Mouse (Mus musculus): ENCODE data around the gene Aes. TPM values are rescaled to one million over a fixed set of nuclear protein-coding genes. Genes with fewer than 3 reads are reported as not detected.

Gene Aes
- total and polyA plus RNA-seq, 3 experiments: 182 to 1,535 (median 400) TPM

GRCm38 (mm10) chr10:81588739-81589138 lies 29.5 kb downstream of the Aes start:
- ATAC-seq (ENCODE audit: extremely low read depth, insufficient number of reproducible peaks, low FRiP score, poor library complexity, severe bottlenecking): no peak
- H3K27me3 ChIP-seq (ENCODE audit: insufficient read depth, low read length): peaks cover 81% of the 10 kb centered on the region
- no peak for DNase-seq (ENCODE audit: low spot score)
- peaks cover 10% of the 10 kb centered on the region for H3K4me1 ChIP-seq (ENCODE audit: insufficient read depth, low read depth, low read length)
- no peak overlapping the region for H3K4me3 ChIP-seq (ENCODE audit: low read depth, low read length)
- H3K36me3 ChIP-seq (replicated peaks): no peaks in the 10 kb centered on the region
- no peaks in the 10 kb centered on the region for H3K9me3 ChIP-seq (replicated peaks)
- TF ChIP-seq TAL1 (conservative IDR thresholded peaks at IDR 0.05; ENCODE audit: low read depth, low read length) (no peak), GATA1 (IDR thresholded peaks at IDR 0.05; ENCODE audit: borderline replicate concordance, low read length) (no peak), CTCF (IDR thresholded peaks at IDR 0.05; ENCODE audit: low read depth, low read length) (no peak), POLR2AphosphoS5 (IDR thresholded peaks at IDR 0.05; ENCODE audit: insufficient replicate concordance, low read depth, low read length) (no peak), GATA2 (IDR thresholded peaks at IDR 0.05; ENCODE audit: borderline replicate concordance, low read depth, low read length) (no peak)

GRCm38 (mm10) chr10:81591846-81592245 lies 32.6 kb downstream of the Aes start:
- no peak for ATAC-seq (ENCODE audit: extremely low read depth, insufficient number of reproducible peaks, low FRiP score, poor library complexity, severe bottlenecking)
- peaks cover 27% of the 10 kb centered on the region for H3K4me1 ChIP-seq (ENCODE audit: insufficient read depth, low read depth, low read length)
- DNase-seq (ENCODE audit: low spot score): no peak
- TF ChIP-seq POLR2AphosphoS5 (IDR thresholded peaks at IDR 0.05; ENCODE audit: insufficient replicate concordance, low read depth, low read length) (no peak), GATA1 (IDR thresholded peaks at IDR 0.05; ENCODE audit: borderline replicate concordance, low read length) (no peak), GATA2 (IDR thresholded peaks at IDR 0.05; ENCODE audit: borderline replicate concordance, low read depth, low read length) (no peak)
- H3K27me3 ChIP-seq (ENCODE audit: insufficient read depth, low read length): peaks cover 89% of the 10 kb centered on the region
- H3K4me3 ChIP-seq (ENCODE audit: low read depth, low read length): no peak overlapping the region
- H3K9me3 ChIP-seq (replicated peaks): no peaks in the 10 kb centered on the region
- H3K36me3 ChIP-seq (replicated peaks): peaks cover 6% of the 10 kb centered on the region

- Histone ChIP-seq H3K27me3 (ENCODE audit: insufficient read depth, low read length) (peaks cover 89% of the 10 kb centered on the region), H3K4me3 (ENCODE audit: low read depth, low read length) (no peak overlapping the region), H3K36me3 (replicated peaks) (peaks cover 6% of the 10 kb centered on the region), H3K9me3 (replicated peaks) (no peaks in the 10 kb centered on the region), H3K4me1 (ENCODE audit: insufficient read depth, low read depth, low read length) (peaks cover 32% of the 10 kb centered on the region)
- DNase-seq (ENCODE audit: low spot score) (no peak), ATAC-seq (ENCODE audit: extremely low read depth, insufficient number of reproducible peaks, low FRiP score, poor library complexity, severe bottlenecking) (no peak)
- no peak for TF ChIP-seq TAL1 (conservative IDR thresholded peaks at IDR 0.05; ENCODE audit: low read depth, low read length)
- TF ChIP-seq GATA2 (IDR thresholded peaks at IDR 0.05; ENCODE audit: borderline replicate concordance, low read depth, low read length): no peak
- no peak for TF ChIP-seq CTCF (IDR thresholded peaks at IDR 0.05; ENCODE audit: low read depth, low read length)
- no peak for TF ChIP-seq GATA1 (IDR thresholded peaks at IDR 0.05; ENCODE audit: borderline replicate concordance, low read length)
- no peak for TF ChIP-seq POLR2AphosphoS5 (IDR thresholded peaks at IDR 0.05; ENCODE audit: insufficient replicate concordance, low read depth, low read length)
These were observed 33.3 kb downstream of the Aes start for GRCm38 (mm10) chr10:81592631-81593030.

GRCm38 (mm10) chr10:81593223-81593622 lies 33.9 kb downstream of the Aes start:
- H3K36me3 ChIP-seq (replicated peaks): peaks cover 6% of the 10 kb centered on the region
- DNase-seq (ENCODE audit: low spot score) (no peak), ATAC-seq (ENCODE audit: extremely low read depth, insufficient number of reproducible peaks, low FRiP score, poor library complexity, severe bottlenecking) (no peak)
- no peak for TF ChIP-seq CTCF (IDR thresholded peaks at IDR 0.05; ENCODE audit: low read depth, low read length)
- no peak for TF ChIP-seq TAL1 (conservative IDR thresholded peaks at IDR 0.05; ENCODE audit: low read depth, low read length)
- no peak for TF ChIP-seq POLR2AphosphoS5 (IDR thresholded peaks at IDR 0.05; ENCODE audit: insufficient replicate concordance, low read depth, low read length)
- no peak for TF ChIP-seq GATA2 (IDR thresholded peaks at IDR 0.05; ENCODE audit: borderline replicate concordance, low read depth, low read length)
- H3K4me3 ChIP-seq (ENCODE audit: low read depth, low read length): no peak overlapping the region
- peaks cover 38% of the 10 kb centered on the region for H3K4me1 ChIP-seq (ENCODE audit: insufficient read depth, low read depth, low read length)
- H3K27me3 ChIP-seq (ENCODE audit: insufficient read depth, low read length): peaks cover 90% of the 10 kb centered on the region
- H3K9me3 ChIP-seq (replicated peaks): no peaks in the 10 kb centered on the region

GRCm38 (mm10) chr10:81593935-81594334 lies 34.6 kb downstream of the Aes start:
- Histone ChIP-seq H3K4me1 (ENCODE audit: insufficient read depth, low read depth, low read length) (peaks cover 44% of the 10 kb centered on the region), H3K4me3 (ENCODE audit: low read depth, low read length) (no peak overlapping the region), H3K9me3 (replicated peaks) (no peaks in the 10 kb centered on the region), H3K36me3 (replicated peaks) (peaks cover 6% of the 10 kb centered on the region), H3K27me3 (ENCODE audit: insufficient read depth, low read length) (peaks cover 84% of the 10 kb centered on the region)
- TF ChIP-seq TAL1 (conservative IDR thresholded peaks at IDR 0.05; ENCODE audit: low read depth, low read length): no peak
- no peak for TF ChIP-seq CTCF (IDR thresholded peaks at IDR 0.05; ENCODE audit: low read depth, low read length)
- TF ChIP-seq GATA2 (IDR thresholded peaks at IDR 0.05; ENCODE audit: borderline replicate concordance, low read depth, low read length): no peak
- TF ChIP-seq POLR2AphosphoS5 (IDR thresholded peaks at IDR 0.05; ENCODE audit: insufficient replicate concordance, low read depth, low read length): no peak
- no peak for TF ChIP-seq GATA1 (IDR thresholded peaks at IDR 0.05; ENCODE audit: borderline replicate concordance, low read length)
- DNase-seq (ENCODE audit: low spot score) (no peak), ATAC-seq (ENCODE audit: extremely low read depth, insufficient number of reproducible peaks, low FRiP score, poor library complexity, severe bottlenecking) (no peak)

GRCm38 (mm10) chr10:81595599-81595998 lies 36.3 kb downstream of the Aes start:
- Histone ChIP-seq H3K36me3 (replicated peaks) (peaks cover 6% of the 10 kb centered on the region), H3K4me1 (ENCODE audit: insufficient read depth, low read depth, low read length) (peaks cover 56% of the 10 kb centered on the region), H3K27me3 (ENCODE audit: insufficient read depth, low read length) (peaks cover 70% of the 10 kb centered on the region), H3K4me3 (ENCODE audit: low read depth, low read length) (no peak overlapping the region), H3K9me3 (replicated peaks) (no peaks in the 10 kb centered on the region)
- no peak for TF ChIP-seq CTCF (IDR thresholded peaks at IDR 0.05; ENCODE audit: low read depth, low read length)
- no peak for TF ChIP-seq GATA2 (IDR thresholded peaks at IDR 0.05; ENCODE audit: borderline replicate concordance, low read depth, low read length)
- TF ChIP-seq TAL1 (conservative IDR thresholded peaks at IDR 0.05; ENCODE audit: low read depth, low read length): no peak
- TF ChIP-seq POLR2AphosphoS5 (IDR thresholded peaks at IDR 0.05; ENCODE audit: insufficient replicate concordance, low read depth, low read length): no peak
- no peak for TF ChIP-seq GATA1 (IDR thresholded peaks at IDR 0.05; ENCODE audit: borderline replicate concordance, low read length)
- DNase-seq (ENCODE audit: low spot score): no peak
- no peak for ATAC-seq (ENCODE audit: extremely low read depth, insufficient number of reproducible peaks, low FRiP score, poor library complexity, severe bottlenecking)

All from G1E (cell line).